Mouse (Mus musculus) G1E-ER4 (cell line): ENCODE results near the gene Eid2. TPM values are rescaled to one million over a fixed set of nuclear protein-coding genes. Genes with fewer than 3 reads are reported as not detected.
A peak's percentile ranks its signal among the peaks of the same experiment; 100 is the strongest.

ENCODE experiments used
- GATA1 ChIP-seq: IDR thresholded peaks from one replicate; pipeline ENCODE4 v1.8.0; 2012; ENCODE audit warnings: low read length, inconsistent platforms
- polyA plus RNA-seq: library from polyadenylated mRNA; stranded (reverse); fragments of >175 nt; gene quantifications from 2 replicates; pipeline ENCODE4 v1.2.3, GENCODE M21; 2012

Eid2 gene
- polyA plus RNA-seq = 90.4 and 132 TPM in 2 replicates

DNA sequence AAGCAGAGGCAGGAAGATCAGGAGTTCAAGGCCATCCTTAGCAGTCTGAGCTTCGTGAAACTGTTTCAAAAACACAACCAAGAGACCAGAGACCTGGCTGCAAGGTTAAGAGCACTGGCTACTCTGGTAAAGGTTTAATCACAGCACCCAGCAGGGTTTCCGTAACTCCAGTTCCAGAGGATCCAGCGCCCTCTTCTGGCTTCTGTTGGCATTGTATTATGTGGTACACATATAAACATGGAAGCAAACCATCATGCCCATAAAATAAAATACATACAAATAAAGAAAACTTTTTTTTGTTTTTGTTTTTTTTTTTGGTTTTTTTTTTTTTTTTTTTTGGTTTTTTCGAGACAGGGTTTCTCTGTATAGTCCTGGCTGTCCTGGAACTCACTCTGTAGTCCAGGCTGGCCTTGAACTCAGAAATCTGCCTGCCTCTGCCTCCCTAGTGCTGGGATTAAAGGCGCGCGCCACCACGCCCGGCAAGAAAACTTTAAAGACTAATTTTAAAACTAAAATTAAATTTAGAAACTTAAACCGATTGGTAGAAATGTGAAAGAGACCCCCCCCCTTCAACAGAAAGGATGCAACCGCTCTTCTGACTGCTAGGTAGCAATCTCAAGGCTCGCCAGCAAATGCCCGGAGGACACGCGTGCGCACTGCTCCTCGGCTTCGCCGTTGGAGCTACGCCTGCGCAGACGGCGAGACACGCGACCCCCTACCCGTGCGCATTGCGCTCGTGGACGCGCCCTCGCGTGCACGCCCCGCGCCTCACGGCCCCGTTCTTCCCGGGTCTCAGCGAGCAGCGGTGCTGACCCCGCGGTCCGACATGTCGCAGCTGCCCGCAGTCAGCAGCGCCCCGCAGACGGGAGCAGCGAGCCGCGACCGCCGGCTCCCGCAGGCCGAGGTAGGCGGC lies at the start of gene Eid2:
Gene Eid2, plus strand, starts transcription at position 753 of the 913 bp plus-strand sequence.
- TF ChIP-seq GATA1 = no peak

DNA sequence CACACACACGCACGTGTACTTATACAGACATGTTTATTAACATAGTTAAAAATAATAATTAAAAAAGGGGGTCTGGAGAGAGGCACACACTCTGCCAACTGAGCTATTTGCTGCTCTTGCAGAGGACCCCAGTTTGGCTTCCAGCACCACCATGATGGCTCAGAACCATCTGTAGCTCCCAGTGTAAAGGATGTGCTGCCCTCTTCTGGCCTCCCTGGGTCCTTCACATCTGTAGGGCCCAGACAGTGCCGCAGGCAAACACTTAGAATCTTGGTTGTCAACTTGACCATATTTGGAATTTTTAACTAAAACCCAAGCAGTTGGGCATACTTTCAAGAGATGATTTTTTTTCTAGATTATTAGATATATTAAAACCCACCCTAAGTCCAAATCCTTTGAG lies 18.7 kb upstream of the Eid2 start:
- no peak for TF ChIP-seq GATA1

DNA sequence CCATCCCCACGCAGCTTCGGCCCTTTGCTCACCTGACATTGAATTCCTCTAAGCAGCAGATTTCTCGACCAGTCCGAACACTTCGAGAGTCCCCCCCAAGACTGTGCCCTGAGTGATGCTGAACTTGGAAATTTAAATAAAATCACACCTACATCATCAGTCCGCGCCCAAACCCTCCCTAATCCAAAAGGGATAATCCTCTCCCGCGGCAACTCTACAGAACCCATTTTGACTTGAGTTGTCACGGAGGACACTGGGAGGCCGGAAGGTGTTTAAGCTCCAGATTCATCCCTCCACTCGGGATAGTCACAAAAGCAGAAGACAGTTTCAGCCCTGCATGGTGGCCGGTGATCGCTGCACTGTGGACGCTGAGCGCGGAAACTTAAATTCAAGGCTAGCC lies 15.7 kb upstream of the Eid2 start:
- TF ChIP-seq GATA1 = no peak

DNA sequence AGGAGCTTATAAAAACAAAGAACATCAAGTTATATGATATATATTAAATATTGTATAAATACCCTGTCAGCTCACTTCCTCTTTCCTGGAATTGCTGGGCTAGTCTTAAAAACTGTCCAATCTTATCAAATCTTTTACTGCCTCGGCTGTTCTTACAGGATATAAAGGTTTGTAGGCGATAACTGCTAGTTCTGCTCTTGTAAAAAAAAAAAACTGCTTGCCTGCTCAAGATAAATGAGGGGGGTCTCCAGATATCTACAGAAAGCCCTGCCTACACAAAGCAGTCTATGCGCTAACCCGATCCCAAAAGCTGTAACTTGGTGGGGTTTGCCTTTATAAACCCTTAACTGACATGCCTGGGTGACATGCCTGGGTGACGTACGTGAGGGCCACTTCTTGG lies 13.1 kb upstream of the Eid2 start:
- TF ChIP-seq GATA1 = peak; percentile 91

DNA sequence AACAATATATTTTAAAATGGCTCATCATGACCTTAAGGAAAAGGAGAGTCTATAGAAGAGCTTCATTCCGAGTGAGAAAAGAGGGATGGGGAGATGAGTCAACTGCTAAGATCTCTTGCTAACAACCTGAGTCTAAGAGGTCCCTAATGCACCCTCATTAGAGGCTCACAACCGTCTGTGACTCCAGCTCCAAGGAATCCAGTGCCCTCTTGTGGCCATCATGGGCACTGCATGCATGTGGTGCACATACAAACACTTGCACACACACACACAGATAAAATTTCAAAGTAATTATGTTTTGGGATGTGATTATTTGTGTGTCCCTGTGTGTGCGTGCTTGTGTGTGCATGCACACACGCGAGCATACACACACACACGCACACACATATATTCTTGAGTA lies 12.2 kb upstream of the Eid2 start:
- no peak for TF ChIP-seq GATA1

DNA sequence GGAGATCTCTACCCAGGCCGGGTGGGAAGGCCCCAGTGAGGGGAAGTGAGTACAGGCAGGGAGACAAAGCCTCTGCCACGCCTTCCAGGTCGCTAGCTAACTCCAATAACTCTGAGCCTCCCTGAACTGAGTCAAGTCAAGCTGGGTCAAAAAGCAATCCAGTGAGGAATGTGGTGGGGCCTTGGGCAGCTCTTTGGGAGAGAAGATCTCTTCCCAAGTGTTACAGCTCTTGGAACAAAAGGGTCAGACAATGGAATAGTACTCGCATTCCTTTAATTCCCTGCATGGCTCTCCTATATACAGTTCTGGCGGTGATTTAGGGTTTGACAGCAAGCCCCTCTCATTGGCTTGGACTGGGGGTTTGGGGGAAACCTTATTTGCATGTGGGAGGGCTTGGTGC lies 4.8 kb upstream of the Eid2 start:
- no peak for TF ChIP-seq GATA1

DNA sequence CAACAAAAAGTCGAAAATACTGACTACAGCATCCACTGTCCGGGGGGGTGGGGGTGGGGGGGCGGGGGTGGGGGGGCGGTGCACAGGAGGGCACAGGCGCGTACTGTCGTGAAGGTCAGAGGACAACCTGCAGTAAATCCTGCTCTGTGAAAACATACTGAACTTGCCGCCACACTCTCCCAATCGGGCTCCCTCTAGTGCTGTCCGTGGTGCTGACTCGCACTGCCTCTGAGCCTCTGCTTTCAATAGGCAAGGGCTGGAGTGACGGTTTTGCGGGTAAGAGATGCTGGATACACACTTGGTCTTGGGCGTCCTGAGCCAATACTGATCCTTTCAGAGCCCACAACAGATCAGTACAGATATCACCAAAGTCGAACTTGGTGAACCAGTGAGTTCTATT lies 3.9 kb upstream of the Eid2 start:
- no peak for TF ChIP-seq GATA1

DNA sequence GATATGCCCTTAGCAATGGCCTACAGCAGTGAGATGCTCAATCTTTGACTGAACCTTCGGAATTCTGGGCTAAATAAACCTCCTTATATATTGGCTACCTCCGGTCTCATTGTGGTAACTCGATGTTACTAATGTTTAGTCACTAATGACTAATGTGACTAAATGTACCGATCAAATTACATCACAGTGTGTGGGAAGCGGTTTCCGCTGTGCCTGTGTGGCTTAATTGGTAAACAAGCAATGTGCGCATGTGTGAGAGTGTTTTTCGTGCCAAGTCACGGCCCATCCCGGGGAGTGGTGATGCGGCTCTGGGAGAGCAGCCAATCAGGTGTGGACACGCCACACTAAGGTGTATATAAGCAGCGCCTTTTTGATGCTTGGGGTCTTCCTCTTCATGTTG lies 2.3 kb upstream of the Eid2 start:
- TF ChIP-seq GATA1 = no peak

DNA sequence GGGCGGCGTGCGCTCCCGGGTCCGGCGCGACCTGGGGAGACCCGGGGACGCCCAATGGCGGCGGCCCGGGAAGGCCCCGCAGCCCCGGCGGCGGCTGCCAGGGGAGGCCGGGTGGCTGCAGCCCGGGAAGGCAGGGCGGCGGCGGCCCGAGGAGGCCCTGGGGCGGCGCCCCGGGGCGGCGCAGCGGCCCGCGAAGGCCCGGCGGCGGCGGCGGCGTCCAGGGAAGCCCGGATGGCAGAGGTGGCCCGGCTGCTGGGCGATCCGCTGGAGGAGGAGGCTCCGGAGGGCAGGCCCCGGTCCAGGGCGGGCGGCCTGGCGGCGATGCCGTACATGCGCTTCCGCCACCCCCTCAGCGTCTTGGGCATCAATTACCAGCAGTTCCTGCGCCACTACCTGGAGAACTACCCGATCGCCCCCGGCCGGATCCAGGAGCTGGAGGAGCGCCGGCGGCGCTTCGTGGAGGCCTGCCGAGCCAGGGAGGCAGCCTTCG lies 406 bp downstream of the Eid2 start:
- TF ChIP-seq GATA1 = no peak

DNA sequence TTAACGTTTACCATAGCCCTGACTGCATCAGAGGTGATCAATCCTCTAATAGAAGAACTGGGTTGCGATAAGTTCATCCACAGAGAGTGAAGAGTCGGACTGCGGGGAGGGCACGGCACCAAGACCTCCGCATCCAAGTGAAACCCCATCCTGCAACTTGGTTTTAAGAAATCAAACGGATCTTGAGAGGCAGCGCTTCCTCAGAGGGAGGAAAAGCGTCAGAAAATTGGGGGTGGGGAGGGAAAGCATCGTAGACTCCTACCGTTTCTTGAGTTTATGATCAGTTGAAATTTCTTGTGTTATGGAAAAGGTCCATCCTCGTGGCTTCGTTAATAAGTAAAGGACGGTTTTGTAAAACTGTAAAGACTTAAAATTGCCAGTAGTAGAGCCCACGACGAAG lies 895 bp downstream of the Eid2 start:
- no peak for TF ChIP-seq GATA1

DNA sequence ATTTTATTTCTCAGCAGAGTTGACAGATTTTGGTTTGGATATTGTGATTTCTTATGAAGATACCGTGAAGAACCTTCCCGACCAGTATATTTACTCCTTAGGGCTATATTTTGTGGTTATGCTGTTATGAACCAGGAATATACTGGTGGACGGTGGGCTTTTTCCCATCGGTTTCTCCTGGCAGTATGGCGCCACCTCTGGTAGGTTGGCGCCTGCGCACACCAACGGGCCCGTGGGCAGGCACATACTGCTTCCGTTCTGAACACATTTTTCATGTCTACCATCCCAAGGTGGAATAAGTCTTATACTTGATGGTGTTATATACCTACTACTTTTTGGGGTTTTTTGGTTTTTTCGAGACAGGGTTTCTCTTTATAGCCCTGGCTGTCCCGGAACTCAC lies 1.7 kb downstream of the Eid2 start:
- TF ChIP-seq GATA1 = no peak

DNA sequence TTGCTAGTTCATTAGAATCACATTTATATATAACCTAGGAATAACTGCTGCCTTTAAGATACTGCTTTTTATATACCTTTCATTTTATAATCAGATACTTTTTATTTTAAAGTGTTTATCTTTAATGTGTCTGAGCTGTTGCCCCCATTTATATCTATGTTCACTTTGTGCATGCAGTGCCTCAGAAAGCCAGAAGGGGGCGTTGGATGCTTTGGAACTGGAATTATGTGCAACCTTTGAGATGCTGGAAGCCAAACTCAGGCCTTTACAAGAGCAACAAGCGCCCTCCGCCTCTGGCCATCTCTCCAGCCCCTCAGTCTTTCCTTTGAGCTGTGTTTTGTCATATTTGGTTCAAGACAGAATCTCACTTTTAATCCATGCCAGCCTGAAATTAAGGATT lies 4.1 kb downstream of the Eid2 start:
- TF ChIP-seq GATA1 = no peak

DNA sequence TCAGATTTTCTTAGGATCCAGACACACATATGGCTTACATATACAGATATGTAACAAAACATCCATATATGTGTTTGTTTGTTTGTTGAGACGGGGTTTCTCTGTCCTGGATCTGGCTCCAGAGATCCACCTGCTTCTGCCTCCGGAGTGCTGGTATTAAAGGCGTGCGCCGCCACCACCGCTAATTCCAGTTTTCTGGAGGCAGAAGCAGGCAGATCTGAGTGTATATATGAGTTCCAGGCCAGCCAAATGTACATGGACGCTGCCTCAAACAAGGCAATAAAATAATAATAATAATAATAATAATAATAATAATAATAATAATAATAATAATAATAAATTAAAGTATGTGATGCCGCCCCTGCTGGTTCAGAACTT lies 9.5 kb downstream of the Eid2 start:
- TF ChIP-seq GATA1 = no peak

DNA sequence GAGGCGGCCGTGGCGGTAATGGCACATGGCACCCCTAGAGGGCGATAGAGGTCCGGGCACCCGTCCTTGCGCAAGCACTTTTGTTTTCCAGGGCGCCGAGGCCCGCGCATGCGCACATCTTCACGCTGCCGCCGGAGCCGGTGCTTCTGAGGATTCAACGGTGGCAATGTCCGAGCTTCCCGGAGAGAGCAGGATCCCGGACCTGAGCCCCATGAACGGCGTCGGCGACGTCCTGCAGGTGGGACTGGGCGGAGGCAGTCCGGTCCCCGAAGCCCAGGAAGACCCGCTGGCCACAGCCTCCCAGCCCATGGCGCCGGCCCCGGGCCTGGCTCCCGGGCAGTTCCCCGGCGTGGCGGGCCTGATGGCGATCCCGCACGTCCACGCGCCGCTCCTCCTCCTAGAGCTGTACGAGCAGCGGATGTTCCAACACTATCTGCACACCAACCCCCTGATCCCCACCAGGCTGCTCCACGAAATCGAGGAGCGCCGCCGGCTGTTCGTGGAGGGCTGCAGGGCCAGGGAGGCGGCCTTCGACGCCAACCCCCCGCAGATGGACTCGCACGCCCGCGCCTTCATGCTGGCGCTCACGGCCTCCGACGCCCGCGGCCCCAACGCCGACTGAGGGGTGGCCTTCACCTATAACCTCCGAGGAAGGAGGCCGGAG lies 10.1 kb downstream of the Eid2 start, which contains the start of gene Eid2b:
Gene Eid2b, plus strand, starts transcription at position 125 of the 664 bp plus-strand sequence.
- no peak for TF ChIP-seq GATA1

DNA sequence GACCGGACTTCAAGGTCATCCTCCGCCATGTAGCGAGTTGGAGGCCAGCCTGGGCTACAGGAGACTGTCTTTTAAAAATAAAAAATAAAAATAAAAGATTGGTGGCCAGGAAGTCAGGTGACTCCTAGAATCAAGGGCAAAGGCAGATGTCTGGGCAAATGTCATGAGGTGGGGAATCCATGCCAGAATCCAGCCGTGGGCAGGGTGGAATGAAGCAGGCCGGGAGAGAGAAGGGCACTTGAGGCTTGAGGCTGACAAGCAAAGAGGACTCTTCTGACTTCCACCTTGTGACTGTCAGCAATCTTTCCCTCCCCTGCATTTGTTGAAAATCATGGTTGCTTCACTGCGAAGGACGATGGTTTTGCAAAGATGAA lies 10.6 kb downstream of the Eid2 start:
- TF ChIP-seq GATA1 = no peak

DNA sequence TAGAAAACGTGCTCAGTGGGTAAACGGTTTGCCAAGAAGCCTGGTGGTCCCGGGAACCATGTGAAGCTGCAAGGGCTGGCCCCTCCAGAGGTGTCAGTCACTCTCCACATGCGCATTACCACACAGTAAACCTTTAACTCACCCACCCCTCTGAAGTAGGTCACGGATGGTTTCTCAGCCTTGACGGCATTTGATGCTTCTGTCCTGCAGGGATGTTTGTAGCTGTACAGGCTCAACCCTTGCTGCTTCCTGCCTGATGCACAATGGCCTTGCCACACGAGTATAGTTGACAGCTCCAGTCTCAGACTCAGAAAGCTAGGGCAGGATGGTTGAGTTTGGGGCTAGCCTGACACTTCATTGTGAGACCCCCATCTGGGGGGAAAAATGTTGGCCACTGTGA lies 12.9 kb downstream of the Eid2 start:
- TF ChIP-seq GATA1 = no peak

DNA sequence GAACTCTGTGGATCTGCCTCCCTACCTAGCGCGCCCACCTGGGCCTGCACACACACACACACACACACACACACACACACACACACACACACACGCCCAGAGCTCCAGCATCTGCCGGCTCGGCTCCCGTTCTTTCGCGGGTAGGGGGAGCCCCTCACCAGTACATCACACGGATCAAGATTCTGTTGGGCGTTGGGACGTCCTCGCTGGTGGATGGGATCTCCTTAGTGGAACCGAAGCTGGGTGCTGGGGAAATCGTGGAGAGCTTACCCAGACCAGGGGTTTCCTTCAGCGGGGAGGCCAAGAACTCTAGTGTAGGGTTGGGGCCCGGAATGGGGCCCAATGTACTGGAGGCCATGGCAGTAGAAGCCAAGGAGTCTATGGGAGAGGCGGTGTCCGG lies 22.5 kb downstream of the Eid2 start:
- TF ChIP-seq GATA1 = no peak
